Mouse (Mus musculus): ENCODE data around the gene Snap91.

- no peak for TF ChIP-seq CTCF (IDR thresholded peaks at IDR 0.05; ENCODE audit: low read depth, low read length)
- no peak for TF ChIP-seq POLR2A (IDR thresholded peaks at IDR 0.05; ENCODE audit: borderline replicate concordance, low read depth, low read length)
Measured at GRCm38 (mm10) chr9:86925688-86926087, 45.2 kb upstream of the Snap91 start.
